Mouse (Mus musculus) embryonic fibroblast, embryonic 13.5 days (primary cell): ENCODE measurements around the gene Tmcc1.

Source experiments
- CTCF ChIP-seq: IDR thresholded peaks from 2 replicates; pipeline ENCODE4 v1.5.1; 2011; ENCODE audit warnings: mild to moderate bottlenecking, control low read depth, low read length, moderate library complexity, borderline replicate concordance; ENCODE audit not compliant: insufficient read depth
- POLR2A ChIP-seq: IDR thresholded peaks from 2 replicates; pipeline ENCODE4 v1.6.1; 2011; ENCODE audit warnings: low read depth, mild to moderate bottlenecking, control low read depth, low read length, moderate library complexity

GRCm38 (mm10) chr6:116238083-116238482 is 44.8 kb upstream of the Tmcc1 start:
- TF ChIP-seq CTCF (no peak), POLR2A (no peak)
